Mouse (Mus musculus) hindbrain, embryonic 16.5 days (tissue): ENCODE measurements around the gene Parpbp. TPM values are rescaled to one million over a fixed set of nuclear protein-coding genes. Genes with fewer than 3 reads are reported as not detected.

ENCODE experiments used
- ATAC-seq: fragments of 200-750 bp; cut with Nextera tagmentation; 2 replicates; pipeline ENCODE4 v1.8.0; 2017; ENCODE audit warnings: moderate TSS enrichment, moderate library complexity
- H3K27ac ChIP-seq: fragments of 300-500 bp; sonication (generic); 2 replicates; pipeline ENCODE4 v1.5.1; 2014; ENCODE audit warnings: low read depth, mild to moderate bottlenecking, control low read depth, low read length, moderate library complexity
- H3K27me3 ChIP-seq: fragments of 300-500 bp; sonication (generic); replicated peaks from 2 replicates; pipeline ENCODE4 v1.6.1; 2014; ENCODE audit warnings: low read length; ENCODE audit not compliant: control insufficient read depth, insufficient read depth
- H3K36me3 ChIP-seq: fragments of 300-500 bp; sonication (generic); 2 replicates; pipeline ENCODE4 v1.6.1; 2014; ENCODE audit warnings: mild to moderate bottlenecking, low read length, moderate library complexity, mixed read lengths; ENCODE audit not compliant: control insufficient read depth, insufficient read depth
- H3K4me1 ChIP-seq: fragments of 300-500 bp; sonication (generic); 2 replicates; pipeline ENCODE4 v1.6.1; 2014; ENCODE audit warnings: low read depth, low read length; ENCODE audit not compliant: control insufficient read depth, insufficient read depth
- H3K4me2 ChIP-seq: fragments of 300-500 bp; sonication (generic); 2 replicates; pipeline ENCODE4 v1.6.1; 2014; ENCODE audit warnings: mild to moderate bottlenecking, low read length, control low read depth, moderate library complexity
- H3K4me3 ChIP-seq: fragments of 300-500 bp; sonication (generic); 2 replicates; pipeline ENCODE4 v1.5.1; 2014; ENCODE audit warnings: mild to moderate bottlenecking, low read length, control low read depth, moderate library complexity
- H3K9ac ChIP-seq: fragments of 300-500 bp; sonication (generic); 2 replicates; pipeline ENCODE4 v1.6.1; 2014; ENCODE audit warnings: low read depth, mild to moderate bottlenecking, control low read depth, low read length, moderate library complexity
- H3K9me3 ChIP-seq: fragments of 300-500 bp; sonication (generic); 2 replicates; pipeline ENCODE4 v1.6.1; 2014; ENCODE audit warnings: mild to moderate bottlenecking, low read length, moderate library complexity; ENCODE audit not compliant: control insufficient read depth
- WGBS: fragments of 180-500 bp; shearing (Covaris S2); extraction: QIAGEN DNeasy Blood & Tissue Kit; methylation state at CpG from one replicate; pipeline ENCODE4 v1.1.7; 2014; 5-methylcytosine and 5-hydroxymethylcytosine counted together
- polyA plus RNA-seq: library from polyadenylated mRNA; unstranded; fragments of >200 nt; fragmentation: Nextera tagmentation; extraction: Ambion mirVana; gene quantifications from 2 replicates; pipeline ENCODE4 v1.2.1, GENCODE M21; 2015

The Parpbp gene
- polyA plus RNA-seq, 1 experiment from 2014 or later, result 1.4 TPM

DNA sequence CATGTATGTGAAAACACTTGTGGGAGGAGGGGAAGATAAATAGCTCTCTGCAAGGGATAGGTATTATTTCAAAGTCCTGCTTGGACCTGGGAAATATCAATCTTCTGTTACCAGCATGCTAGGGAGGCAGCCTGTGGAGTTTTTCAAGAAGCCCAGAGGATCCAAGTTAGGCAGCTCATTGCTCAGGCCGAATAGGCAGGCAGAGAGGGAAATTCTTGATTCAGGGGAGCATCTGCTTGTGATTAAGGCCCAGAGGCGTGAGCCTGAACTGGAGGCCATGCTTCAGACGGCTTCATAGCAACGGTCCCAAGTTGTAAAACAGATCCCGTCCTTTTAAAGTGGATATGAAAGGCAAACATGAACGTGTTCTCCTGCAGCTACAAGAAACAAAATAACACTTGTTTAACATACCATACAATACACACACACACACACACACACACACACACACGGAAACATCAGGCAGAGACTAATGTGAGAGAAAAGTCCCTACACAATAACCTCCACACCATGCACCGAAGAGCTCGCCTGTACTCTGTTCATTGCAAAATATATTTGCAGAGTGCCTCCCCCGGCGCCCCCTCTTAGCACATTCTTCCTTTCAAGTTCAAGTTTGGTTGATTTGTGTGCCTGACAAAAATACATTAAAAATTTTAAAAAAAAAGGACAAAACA, 100.5 kb downstream of the Parpbp start:
- Histone ChIP-seq H3K4me2 (no peak overlapping the region), H3K9ac (no peak overlapping the region), H3K36me3 (no peaks in the 10 kb centered on the region), H3K9me3 (no peaks in the 10 kb centered on the region), H3K27me3 (no peaks in the 10 kb centered on the region), H3K4me3 (no peak overlapping the region), H3K27ac (no peak overlapping the region), H3K4me1 (no peaks in the 10 kb centered on the region)
- ATAC-seq, result no peak
- 59% methylated on average over 11 of the region's 11 CpGs for WGBS

DNA sequence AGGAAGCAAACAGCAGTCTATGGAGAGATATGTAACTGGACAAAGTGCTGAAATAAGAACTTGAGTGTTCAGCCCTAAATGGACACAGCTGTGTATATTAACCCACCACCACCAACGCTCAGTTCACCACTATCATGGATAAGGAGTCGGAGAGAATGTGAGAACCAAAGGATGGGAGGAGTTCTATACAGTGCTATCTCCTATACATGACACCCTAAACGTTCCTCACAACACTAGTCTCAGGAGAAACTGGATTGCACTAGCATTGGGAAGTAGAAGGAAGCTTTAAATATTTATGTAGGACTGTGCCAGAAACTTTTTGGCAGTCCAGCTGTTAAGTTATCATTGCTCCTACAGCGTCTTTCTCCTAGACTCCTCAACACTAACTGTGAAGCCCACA, 102.4 kb downstream of the Parpbp start:
- no peak for ATAC-seq

More for the DNA sequence above, 102.4 kb downstream of the Parpbp start:
- Histone ChIP-seq H3K9ac (no peak overlapping the region), H3K4me2 (no peak overlapping the region), H3K9me3 (no peaks in the 10 kb centered on the region), H3K36me3 (no peaks in the 10 kb centered on the region), H3K4me3 (no peak overlapping the region), H3K27me3 (no peaks in the 10 kb centered on the region), H3K27ac (no peak overlapping the region), H3K4me1 (no peaks in the 10 kb centered on the region)
- WGBS, result 78% methylated on average over 4 of the region's 4 CpGs

Other genes with a start within 250 kb of the Parpbp start
- 0.32 and 0.41 TPM in 2 replicates for gene Pmch, start 55.9 kb downstream of the Parpbp start, polyA plus RNA-seq
- 21.1 and 23.4 TPM in 2 replicates for gene Nup37, start 51 bp upstream of the Parpbp start, polyA plus RNA-seq
- 38.7 and 43.7 TPM in 2 replicates for gene Washc3, start 54.2 kb upstream of the Parpbp start, polyA plus RNA-seq
- gene Dram1, start 232.1 kb upstream of the Parpbp start, polyA plus RNA-seq, result 0.45 and 0.64 TPM in 2 replicates
- 20.2 and 24.0 TPM in 2 replicates for gene Gnptab, start 232.2 kb upstream of the Parpbp start, polyA plus RNA-seq